Mouse (Mus musculus): ENCODE data around the gene Wdr26.

- no peak for TF ChIP-seq POLR2A (IDR thresholded peaks at IDR 0.05; ENCODE audit: insufficient read length, low read depth)
- no peak for TF ChIP-seq MYOD1 (IDR thresholded peaks at IDR 0.05; ENCODE audit: control insufficient read depth in 1 of 3, insufficient read length in 2 of 3, low read depth in 2 of 3)
- no peak for TF ChIP-seq MAX (IDR thresholded peaks at IDR 0.05; ENCODE audit: low read depth)
- no peak for TF ChIP-seq TCF12 (IDR thresholded peaks at IDR 0.05; ENCODE audit: insufficient read depth, poor library complexity, severe bottlenecking)
- TF ChIP-seq USF1 (IDR thresholded peaks at IDR 0.05; ENCODE audit: low read depth): no peak
- TF ChIP-seq CEBPB (IDR thresholded peaks at IDR 0.05; ENCODE audit: insufficient read depth, poor library complexity, severe bottlenecking): no peak
- no peak for TF ChIP-seq POLR2AphosphoS2 (IDR thresholded peaks at IDR 0.05; ENCODE audit: insufficient read length, low read depth)
These were observed 87.7 kb downstream of the Wdr26 start for GRCm38 (mm10) chr1:181124145-181124544.

All from myocyte (in vitro differentiated cells).